Mouse (Mus musculus) intestine, embryonic 16.5 days (tissue): Measurements from ENCODE around the gene Cradd. TPM values are rescaled to one million over a fixed set of nuclear protein-coding genes. Genes with fewer than 3 reads are reported as not detected.

Experiments used
- ATAC-seq: fragments of 200-750 bp; cut with Nextera tagmentation; 2 replicates; pipeline ENCODE4 v1.8.0; 2017; ENCODE audit warnings: moderate TSS enrichment, moderate library complexity
- H3K27ac ChIP-seq: fragments of 300-500 bp; sonication (generic); 2 replicates; pipeline ENCODE4 v1.5.1; 2014; ENCODE audit warnings: mild to moderate bottlenecking, low read length
- H3K27me3 ChIP-seq: fragments of 300-500 bp; sonication (generic); replicated peaks from 2 replicates; pipeline ENCODE4 v1.6.1; 2014; ENCODE audit warnings: low read length, control low read depth, mixed read lengths; ENCODE audit not compliant: control insufficient read depth, insufficient read depth
- H3K36me3 ChIP-seq: fragments of 300-500 bp; sonication (generic); 2 replicates; pipeline ENCODE4 v1.6.1; 2014; ENCODE audit warnings: low read length, control low read depth; ENCODE audit not compliant: control insufficient read depth, insufficient read depth
- H3K4me1 ChIP-seq: fragments of 300-500 bp; sonication (generic); 2 replicates; pipeline ENCODE4 v1.6.1; 2014; ENCODE audit warnings: low read length, control low read depth, mixed read lengths; ENCODE audit not compliant: control insufficient read depth, insufficient read depth
- H3K4me2 ChIP-seq: fragments of 300-500 bp; sonication (generic); 2 replicates; pipeline ENCODE4 v1.6.1; 2014; ENCODE audit warnings: low read depth, low read length, control low read depth
- H3K4me3 ChIP-seq: fragments of 300-500 bp; sonication (generic); 2 replicates; pipeline ENCODE4 v1.5.1; 2014; ENCODE audit warnings: mild to moderate bottlenecking, low read length
- H3K9ac ChIP-seq: fragments of 300-500 bp; sonication (generic); 2 replicates; pipeline ENCODE4 v1.6.1; 2014; ENCODE audit warnings: low read depth, low read length
- H3K9me3 ChIP-seq: fragments of 300-500 bp; sonication (generic); 2 replicates; pipeline ENCODE4 v1.6.1; 2016; ENCODE audit warnings: low read length, control low read depth; ENCODE audit not compliant: control insufficient read depth
- WGBS: fragments of 180-500 bp; shearing (Covaris S2); extraction: QIAGEN DNeasy Blood & Tissue Kit; methylation state at CpG from one replicate; pipeline ENCODE4 v1.1.7; 2014; 5-methylcytosine and 5-hydroxymethylcytosine counted together
- polyA plus RNA-seq: library from polyadenylated mRNA; unstranded; fragments of >200 nt; fragmentation: Nextera tagmentation; extraction: Ambion mirVana; gene quantifications from 2 replicates; pipeline ENCODE4 v1.2.1, GENCODE M21; 2015

Cradd gene
- polyA plus RNA-seq, 1 experiment from 2014 or later, result 11.8 TPM

GRCm38 (mm10) chr10:95228192-95228591 lies 95.7 kb downstream of the Cradd start:
- peaks cover 8% of the 10 kb centered on the region for H3K4me1 ChIP-seq
- no peak overlapping the region for H3K4me2 ChIP-seq
- H3K9me3 ChIP-seq, result no peaks in the 10 kb centered on the region
- 73% methylated on average over 6 of the region's 6 CpGs for WGBS
- H3K4me3 ChIP-seq, result no peak overlapping the region
- H3K9ac ChIP-seq, result no peak overlapping the region
- no peaks in the 10 kb centered on the region for H3K27me3 ChIP-seq
- H3K36me3 ChIP-seq, result no peaks in the 10 kb centered on the region
- ATAC-seq, result no peak
- no peak overlapping the region for H3K27ac ChIP-seq

DNA sequence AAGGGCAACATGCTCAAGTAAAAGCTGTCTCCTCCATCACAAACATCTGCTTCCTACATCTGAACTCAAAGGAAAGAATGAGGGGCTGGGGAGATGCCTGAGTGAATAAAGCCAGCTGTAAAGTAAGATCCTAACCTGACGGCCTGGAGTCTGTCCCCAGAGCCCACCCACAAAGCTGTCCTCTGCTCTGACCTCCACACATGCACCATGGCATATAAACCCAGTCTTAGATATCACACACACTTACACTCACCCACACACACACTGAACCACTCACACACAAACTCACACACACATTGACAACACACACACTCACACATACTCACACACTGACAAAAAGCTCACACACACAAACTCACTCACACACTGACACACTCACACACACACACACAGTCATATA lies 96.3 kb downstream of the Cradd start:
- H3K4me3 ChIP-seq, result no peak overlapping the region
- no peak overlapping the region for H3K9ac ChIP-seq
- no peak for ATAC-seq
- no peaks in the 10 kb centered on the region for H3K36me3 ChIP-seq
- H3K9me3 ChIP-seq, result no peaks in the 10 kb centered on the region
- H3K27me3 ChIP-seq, result no peaks in the 10 kb centered on the region
- H3K27ac ChIP-seq, result no peak overlapping the region
- H3K4me2 ChIP-seq, result no peak overlapping the region
- peaks cover 9% of the 10 kb centered on the region for H3K4me1 ChIP-seq
- WGBS, result 20% methylated on average over 1 of the region's 1 CpGs

GRCm38 (mm10) chr10:95226772-95227171 lies 97.2 kb downstream of the Cradd start:
- ATAC-seq, result no peak
- Histone ChIP-seq H3K27ac (no peak overlapping the region), H3K4me2 (no peak overlapping the region), H3K4me3 (no peak overlapping the region), H3K9me3 (no peaks in the 10 kb centered on the region), H3K4me1 (peaks cover 8% of the 10 kb centered on the region; the same call in 1 of the 2 replicates), H3K27me3 (no peaks in the 10 kb centered on the region), H3K9ac (no peak overlapping the region), H3K36me3 (no peaks in the 10 kb centered on the region)
- WGBS, result 68% methylated on average over 4 of the region's 4 CpGs

- H3K4me1 ChIP-seq, result peaks cover 8% of the 10 kb centered on the region; the same call in 1 of the 2 replicates
- H3K27ac ChIP-seq, result no peak overlapping the region
- H3K9me3 ChIP-seq, result no peaks in the 10 kb centered on the region
- H3K4me2 ChIP-seq, result no peak overlapping the region
- no peaks in the 10 kb centered on the region for H3K36me3 ChIP-seq
- 87% methylated on average over 4 of the region's 4 CpGs for WGBS
- ATAC-seq, result no peak
- H3K27me3 ChIP-seq, result no peaks in the 10 kb centered on the region
- H3K9ac ChIP-seq, result no peak overlapping the region
- H3K4me3 ChIP-seq, result no peak overlapping the region
Measured at GRCm38 (mm10) chr10:95225006-95225405, 98.9 kb downstream of the Cradd start.

- ATAC-seq, result peak; percentile 52; the same call in 1 of the 2 replicates
- H3K36me3 ChIP-seq, result no peaks in the 10 kb centered on the region
- H3K9me3 ChIP-seq, result no peaks in the 10 kb centered on the region
- WGBS, result 71% methylated on average over 16 of the region's 16 CpGs
- no peak overlapping the region for H3K4me3 ChIP-seq
- no peak overlapping the region for H3K4me2 ChIP-seq
- no peaks in the 10 kb centered on the region for H3K27me3 ChIP-seq
- no peak overlapping the region for H3K27ac ChIP-seq
- H3K9ac ChIP-seq, result no peak overlapping the region
- H3K4me1 ChIP-seq, result peaks cover 8% of the 10 kb centered on the region; the same call in 1 of the 2 replicates
Measured at GRCm38 (mm10) chr10:95223211-95223610, 100.7 kb downstream of the Cradd start.

DNA sequence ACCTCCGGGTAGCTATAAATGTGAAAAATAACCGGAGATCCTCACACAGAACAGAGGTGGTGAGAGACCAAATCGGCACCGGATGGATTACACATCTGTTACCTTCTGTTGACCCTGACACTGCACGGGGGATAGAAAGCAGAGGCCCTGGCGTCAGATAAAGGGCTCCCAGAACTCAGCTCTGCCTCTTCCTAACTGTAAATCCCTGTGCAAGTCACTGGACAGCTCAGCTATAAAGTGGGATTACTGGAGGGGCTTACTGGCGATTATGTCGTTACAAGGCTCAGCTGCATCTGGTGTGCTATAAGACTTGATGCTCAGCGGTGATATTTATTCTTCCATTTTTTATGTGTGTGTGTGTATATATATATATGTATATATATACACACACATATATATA lies 102.0 kb downstream of the Cradd start:
- ATAC-seq, result no peak
- whole genome bisulfite sequencing, result 63% methylated on average over 9 of the region's 9 CpGs

GRCm38 (mm10) chr10:95220536-95220935 lies 103.4 kb downstream of the Cradd start:
- H3K9me3 ChIP-seq, result no peaks in the 10 kb centered on the region
- H3K36me3 ChIP-seq, result no peaks in the 10 kb centered on the region
- H3K9ac ChIP-seq, result no peak overlapping the region
- 66% methylated on average over 3 of the region's 3 CpGs for WGBS
- H3K27ac ChIP-seq, result no peak overlapping the region
- H3K4me3 ChIP-seq, result no peak overlapping the region
- no peak overlapping the region for H3K4me2 ChIP-seq
- peaks cover 14% of the 10 kb centered on the region; the same call in 1 of the 2 replicates for H3K4me1 ChIP-seq
- no peaks in the 10 kb centered on the region for H3K27me3 ChIP-seq
- ATAC-seq, result no peak

More for the DNA sequence above, 102.0 kb downstream of the Cradd start:
- no peaks in the 10 kb centered on the region for H3K27me3 ChIP-seq
- H3K9me3 ChIP-seq, result no peaks in the 10 kb centered on the region
- H3K4me1 ChIP-seq, result peaks cover 14% of the 10 kb centered on the region; the same call in 1 of the 2 replicates
- H3K4me2 ChIP-seq, result no peak overlapping the region
- no peak overlapping the region for H3K4me3 ChIP-seq
- H3K36me3 ChIP-seq, result no peaks in the 10 kb centered on the region
- no peak overlapping the region for H3K27ac ChIP-seq
- no peak overlapping the region for H3K9ac ChIP-seq

GRCm38 (mm10) chr10:95218683-95219060 lies 105.3 kb downstream of the Cradd start:
- ATAC-seq, result no peak
- H3K27ac ChIP-seq, result no peak overlapping the region
- 75% methylated on average over 9 of the region's 9 CpGs for WGBS

GRCm38 (mm10) chr10:95217956-95218682 lies 105.8 kb downstream of the Cradd start:
- Histone ChIP-seq H3K9ac (no peak overlapping the region), H3K27ac (no peak overlapping the region), H3K9me3 (no peaks in the 10 kb centered on the region), H3K27me3 (no peaks in the 10 kb centered on the region), H3K4me1 (peaks cover 11% of the 10 kb centered on the region; the same call in 1 of the 2 replicates), H3K4me3 (no peak overlapping the region), H3K4me2 (no peak overlapping the region; the same call in 1 of the 2 replicates), H3K36me3 (no peaks in the 10 kb centered on the region)
- WGBS, result 51% methylated on average over 18 of the region's 18 CpGs
- ATAC-seq, result peak; percentile 38; the same call in 1 of the 2 replicates

More at GRCm38 (mm10) chr10:95218683-95219060, 105.3 kb downstream of the Cradd start:
- Histone ChIP-seq H3K4me2 (no peak overlapping the region), H3K36me3 (no peaks in the 10 kb centered on the region), H3K4me1 (peaks cover 14% of the 10 kb centered on the region; the same call in 1 of the 2 replicates), H3K4me3 (no peak overlapping the region), H3K27me3 (no peaks in the 10 kb centered on the region), H3K9ac (no peak overlapping the region), H3K9me3 (no peaks in the 10 kb centered on the region)
